Mouse (Mus musculus) heart, adult 2 months (tissue): ENCODE results near the gene Cald1.

Experiments used
- CTCF ChIP-seq: fragments of 200-600 bp; IDR thresholded peaks from 2 replicates; pipeline ENCODE4 v1.8.1; 2022; ENCODE audit warnings: antibody characterized with exemption, mild to moderate bottlenecking, moderate library complexity
- EP300 ChIP-seq: fragments of 200-500 bp; IDR thresholded peaks from 2 replicates; pipeline ENCODE4 v1.6.1; 2011; ENCODE audit warnings: low read depth, low read length, control low read depth; ENCODE audit not compliant: insufficient read depth
- POLR2A ChIP-seq: fragments of 200-500 bp; IDR thresholded peaks from 2 replicates; pipeline ENCODE4 v1.6.1; 2011; ENCODE audit warnings: mild to moderate bottlenecking, low read depth, low read length, control low read depth; ENCODE audit not compliant: insufficient read depth

GRCm38 (mm10) chr6:34709946-34710682 is 111.8 kb downstream of the Cald1 start:
- TF ChIP-seq CTCF, result no peak
- no peak for TF ChIP-seq POLR2A
- no peak for TF ChIP-seq EP300
